Mouse (Mus musculus): Measurements from ENCODE around the gene Rnf24. TPM values are rescaled to one million over a fixed set of nuclear protein-coding genes. Genes with fewer than 3 reads are reported as not detected.

Rnf24 gene
- 3.8 and 6.3 TPM in 2 replicates for total RNA-seq (2017)

GRCm38 (mm10) chr2:131352747-131353563 is at the start of gene Rnf24:
Gene Rnf24, minus strand, starts transcription at chr2:131352892.
- peak; percentile 84 for ATAC-seq (ENCODE audit: extremely low read depth, insufficient number of reproducible peaks, low FRiP score, poor library complexity, severe bottlenecking)

GRCm38 (mm10) chr2:131401794-131402495 is 49.3 kb upstream of the Rnf24 start:
- no peak for ATAC-seq (ENCODE audit: extremely low read depth, insufficient number of reproducible peaks, low FRiP score, poor library complexity, severe bottlenecking)

GRCm38 (mm10) chr2:131400846-131401245 is 48.2 kb upstream of the Rnf24 start:
- no peak for ATAC-seq (ENCODE audit: extremely low read depth, insufficient number of reproducible peaks, low FRiP score, poor library complexity, severe bottlenecking)

GRCm38 (mm10) chr2:131397323-131397848 is 44.7 kb upstream of the Rnf24 start:
- ATAC-seq (ENCODE audit: extremely low read depth, insufficient number of reproducible peaks, low FRiP score, poor library complexity, severe bottlenecking) = no peak

- ATAC-seq (ENCODE audit: extremely low read depth, insufficient number of reproducible peaks, low FRiP score, poor library complexity, severe bottlenecking) = no peak
Observed at GRCm38 (mm10) chr2:131386350-131386962, 33.8 kb upstream of the Rnf24 start.

- ATAC-seq (ENCODE audit: extremely low read depth, insufficient number of reproducible peaks, low FRiP score, poor library complexity, severe bottlenecking) = no peak
Observed at GRCm38 (mm10) chr2:131385176-131385575, 32.5 kb upstream of the Rnf24 start.

- no peak for ATAC-seq (ENCODE audit: extremely low read depth, insufficient number of reproducible peaks, low FRiP score, poor library complexity, severe bottlenecking)
Observed at GRCm38 (mm10) chr2:131379541-131379940, 26.8 kb upstream of the Rnf24 start.

GRCm38 (mm10) chr2:131378872-131379271 is 26.2 kb upstream of the Rnf24 start:
- no peak for ATAC-seq (ENCODE audit: extremely low read depth, insufficient number of reproducible peaks, low FRiP score, poor library complexity, severe bottlenecking)

GRCm38 (mm10) chr2:131377055-131377454 is 24.4 kb upstream of the Rnf24 start:
- ATAC-seq (ENCODE audit: extremely low read depth, insufficient number of reproducible peaks, low FRiP score, poor library complexity, severe bottlenecking) = no peak

- no peak for ATAC-seq (ENCODE audit: extremely low read depth, insufficient number of reproducible peaks, low FRiP score, poor library complexity, severe bottlenecking)
Observed at GRCm38 (mm10) chr2:131373656-131374055, 21.0 kb upstream of the Rnf24 start.

- no peak for ATAC-seq (ENCODE audit: extremely low read depth, insufficient number of reproducible peaks, low FRiP score, poor library complexity, severe bottlenecking)
Observed at GRCm38 (mm10) chr2:131372276-131372877, 19.7 kb upstream of the Rnf24 start.

GRCm38 (mm10) chr2:131371811-131372210 is 19.1 kb upstream of the Rnf24 start:
- ATAC-seq (ENCODE audit: extremely low read depth, insufficient number of reproducible peaks, low FRiP score, poor library complexity, severe bottlenecking) = no peak

GRCm38 (mm10) chr2:131370828-131371227 is 18.1 kb upstream of the Rnf24 start:
- ATAC-seq (ENCODE audit: extremely low read depth, insufficient number of reproducible peaks, low FRiP score, poor library complexity, severe bottlenecking) = no peak

- no peak for ATAC-seq (ENCODE audit: extremely low read depth, insufficient number of reproducible peaks, low FRiP score, poor library complexity, severe bottlenecking)
Observed at GRCm38 (mm10) chr2:131364689-131365088, 12.0 kb upstream of the Rnf24 start.

- no peak for ATAC-seq (ENCODE audit: extremely low read depth, insufficient number of reproducible peaks, low FRiP score, poor library complexity, severe bottlenecking)
Observed at GRCm38 (mm10) chr2:131358481-131358880, 5.8 kb upstream of the Rnf24 start.

- ATAC-seq (ENCODE audit: extremely low read depth, insufficient number of reproducible peaks, low FRiP score, poor library complexity, severe bottlenecking) = no peak
Observed at GRCm38 (mm10) chr2:131354049-131354448, 1.4 kb upstream of the Rnf24 start.

GRCm38 (mm10) chr2:131353564-131353915 is 848 bp upstream of the Rnf24 start:
- ATAC-seq (ENCODE audit: extremely low read depth, insufficient number of reproducible peaks, low FRiP score, poor library complexity, severe bottlenecking) = peak; percentile 23; the same call in 1 of the 2 replicates

- ATAC-seq (ENCODE audit: extremely low read depth, insufficient number of reproducible peaks, low FRiP score, poor library complexity, severe bottlenecking) = peak; percentile 25; the same call in 1 of the 2 replicates
Observed at GRCm38 (mm10) chr2:131351968-131352746, 535 bp downstream of the Rnf24 start.
